Mouse (Mus musculus): ENCODE measurements around the gene Car7. TPM values are rescaled to one million over a fixed set of nuclear protein-coding genes. Genes with fewer than 3 reads are reported as not detected.

Car7 gene
- total and polyA plus RNA-seq, 3 experiments: 0.62 to 1.3 (median 0.85) TPM

DNA sequence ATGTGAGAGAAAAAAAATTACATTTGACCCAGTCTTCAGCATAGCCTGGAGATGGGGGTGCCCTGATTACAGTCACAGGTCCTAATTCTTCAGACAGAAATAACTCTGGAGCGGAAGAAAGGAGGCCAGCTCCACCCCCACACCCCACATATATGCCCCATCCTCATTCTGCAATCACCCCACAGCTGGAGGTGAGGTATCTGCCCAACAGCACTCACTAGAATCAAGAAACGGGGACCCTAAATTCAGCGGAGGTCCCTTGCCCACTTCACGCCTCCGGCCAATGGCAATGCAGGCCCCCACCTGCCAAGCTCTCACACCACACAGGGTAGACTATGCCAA is 30.9 kb downstream of the Car7 start:
- DNase-seq (ENCODE audit: extremely low read depth): no peak
- Histone ChIP-seq H3K27me3 (replicated peaks) (peaks cover 12% of the 10 kb centered on the region), H3K27ac (ENCODE audit: insufficient read depth, low read depth) (no peak overlapping the region), H3K4me2 (ENCODE audit: insufficient read depth, low read depth, poor library complexity, severe bottlenecking) (no peak overlapping the region), H3K9ac (ENCODE audit: insufficient read depth, low read depth) (no peak overlapping the region), H3K79me2 (replicated peaks; ENCODE audit: control insufficient read depth, extremely low read depth, insufficient read depth, poor library complexity, severe bottlenecking) (no peaks in the 10 kb centered on the region), H3K4me3 (replicated peaks in 1 of 3; ENCODE audit: low read depth in 2 of 3, low read length in 2 of 3, poor library complexity in 1 of 3) (no peak overlapping the region), H3K4me1 (ENCODE audit: control insufficient read depth in 1 of 2, insufficient read depth in 2 of 2) (peaks cover 0 to 11% of the 10 kb centered on the region in 2 experiments; a peak in 2 of 4 replicates), H3K36me3 (replicated peaks in 1 of 2; ENCODE audit: control insufficient read depth in 1 of 2, insufficient read depth in 1 of 2, low read length in 1 of 2) (no peaks in the 10 kb centered on the region), H3K9me3 (replicated peaks; ENCODE audit: low read length) (no peaks in the 10 kb centered on the region)
- in situ Hi-C loops (cut with MboI; ENCODE audit: low pct_ligation_motif_present, low pct_unique_long_range_greater_than_20kb, low sequenced_read_pairs) (no loop called here), dilution Hi-C loops (cut with MboI; ENCODE audit: extremely low pct_ligation_motif_present, extremely low pct_unique_long_range_greater_than_20kb, low sequenced_read_pairs) (no loop called here)
- TF ChIP-seq MAX (IDR thresholded peaks at IDR 0.05; ENCODE audit: low read length) (no peak), NRF1 (IDR thresholded peaks at IDR 0.05; ENCODE audit: low read depth, low read length) (no peak), CHD2 (IDR thresholded peaks at IDR 0.05; ENCODE audit: low read length) (no peak)

DNA sequence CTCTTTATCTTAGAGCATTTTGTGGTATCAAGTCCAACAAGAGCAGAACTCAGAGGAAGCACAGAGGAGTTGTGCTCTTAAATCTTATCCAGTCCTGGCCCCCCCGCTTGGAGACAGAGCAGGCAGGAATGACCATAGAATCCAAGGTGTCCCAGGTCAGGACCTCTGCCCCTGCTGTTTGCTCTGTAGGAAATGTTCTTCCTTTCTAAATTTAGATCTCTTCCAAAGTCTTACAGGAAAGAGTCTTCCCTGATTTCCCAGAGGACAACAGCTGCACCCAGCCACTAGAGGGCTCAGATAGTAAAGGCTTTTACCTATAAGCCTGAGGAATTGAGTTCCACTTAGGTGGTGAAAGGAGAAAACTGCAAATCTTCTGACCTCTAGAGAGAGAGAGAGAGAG is 35.1 kb downstream of the Car7 start:
- peaks cover 0 to 3% of the 10 kb centered on the region in 2 experiments; a peak in 2 of 4 replicates for H3K4me1 ChIP-seq (ENCODE audit: control insufficient read depth in 1 of 2, insufficient read depth in 2 of 2)
- no peak overlapping the region for H3K9ac ChIP-seq (ENCODE audit: insufficient read depth, low read depth)
- dilution Hi-C loops (cut with MboI; ENCODE audit: extremely low pct_ligation_motif_present, extremely low pct_unique_long_range_greater_than_20kb, low sequenced_read_pairs) (no loop called here), in situ Hi-C loops (cut with MboI; ENCODE audit: low pct_ligation_motif_present, low pct_unique_long_range_greater_than_20kb, low sequenced_read_pairs) (no loop called here)
- H3K4me3 ChIP-seq (replicated peaks in 1 of 3; ENCODE audit: low read depth in 2 of 3, low read length in 2 of 3, poor library complexity in 1 of 3): no peak overlapping the region
- no peak for DNase-seq (ENCODE audit: extremely low read depth)
- no peaks in the 10 kb centered on the region for H3K36me3 ChIP-seq (replicated peaks in 1 of 2; ENCODE audit: control insufficient read depth in 1 of 2, insufficient read depth in 1 of 2, low read length in 1 of 2)
- no peak overlapping the region for H3K27ac ChIP-seq (ENCODE audit: insufficient read depth, low read depth)
- no peak for TF ChIP-seq ELF1 (IDR thresholded peaks at IDR 0.05; ENCODE audit: low read depth, low read length)
- no peak for TF ChIP-seq PAX5 (IDR thresholded peaks at IDR 0.05; ENCODE audit: low read length)
- TF ChIP-seq TCF12 (IDR thresholded peaks at IDR 0.05; ENCODE audit: low read depth, low read length): no peak
- 0 out of 2 replicates have a peak, but pooled peaks have one; percentile 32 for TF ChIP-seq MEF2A (IDR thresholded peaks at IDR 0.05; ENCODE audit: borderline replicate concordance, low read depth, low read length)
- TF ChIP-seq UBTF (IDR thresholded peaks at IDR 0.05; ENCODE audit: low read depth, low read length): no peak
- no peak for TF ChIP-seq USF1 (IDR thresholded peaks at IDR 0.05; ENCODE audit: low read depth, low read length)
- TF ChIP-seq SMC3 (IDR thresholded peaks at IDR 0.05; ENCODE audit: low read depth, low read length): peak; percentile 20
- peak; percentile 39 to 65 for TF ChIP-seq CTCF (conservative IDR thresholded peaks at IDR 0.05 in 1 of 2, IDR thresholded peaks at IDR 0.05 in 1 of 2; ENCODE audit: low read depth in 2 of 2, low read length in 2 of 2)
- TF ChIP-seq MXI1 (IDR thresholded peaks at IDR 0.05; ENCODE audit: low read depth, low read length): no peak
- no peak for TF ChIP-seq ZMIZ1 (IDR thresholded peaks at IDR 0.05; ENCODE audit: low read depth, low read length)
- TF ChIP-seq POLR2A (IDR thresholded peaks at IDR 0.05; ENCODE audit: low read depth, low read length): no peak
- TF ChIP-seq RAD21 (IDR thresholded peaks at IDR 0.05; ENCODE audit: low read depth, low read length): no peak; the same call in 1 of the 2 replicates
- no peak for TF ChIP-seq IRF4 (IDR thresholded peaks at IDR 0.05; ENCODE audit: low read depth, low read length)
- no peak overlapping the region for H3K4me2 ChIP-seq (ENCODE audit: insufficient read depth, low read depth, poor library complexity, severe bottlenecking)
- peaks cover 16% of the 10 kb centered on the region for H3K27me3 ChIP-seq (replicated peaks)
- H3K79me2 ChIP-seq (replicated peaks; ENCODE audit: control insufficient read depth, extremely low read depth, insufficient read depth, poor library complexity, severe bottlenecking): no peaks in the 10 kb centered on the region
- no peaks in the 10 kb centered on the region for H3K9me3 ChIP-seq (replicated peaks; ENCODE audit: low read length)
